Mouse (Mus musculus) Muller cell, postnatal 12 days (primary cell): ENCODE measurements around the gene Glis2.

ENCODE experiments used
- DNase-seq: peaks from one replicate; pipeline ENCODE4 v3.0.0-alpha.2; 2015; ENCODE audit errors: inconsistent ontology term

The Glis2 gene

DNA sequence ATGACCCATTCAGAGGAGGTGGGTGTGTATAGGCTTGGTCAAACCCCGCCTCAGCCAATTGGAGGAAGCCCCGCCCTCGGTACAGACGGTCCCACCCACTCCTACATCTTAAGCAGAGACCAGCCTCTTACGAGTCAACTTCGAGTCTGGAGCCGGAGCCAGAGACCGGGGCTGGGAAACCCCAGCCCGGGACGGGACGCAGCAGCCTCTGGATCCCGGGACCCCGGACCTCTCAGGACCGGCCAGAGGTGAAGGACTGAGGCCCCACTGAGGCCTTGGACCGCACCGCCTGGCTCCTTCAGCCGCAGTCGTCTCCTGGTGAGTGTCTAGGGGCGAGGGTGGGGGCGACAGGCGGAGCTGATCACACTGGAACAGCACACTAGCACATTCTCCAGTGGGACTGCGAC, 45.3 kb downstream of the Glis2 start, which contains the start of the genes Vasn and Dnaja3:
Gene Vasn (plus strand): TSS at position 111 of the 407 bp plus-strand sequence.
Gene Dnaja3 (plus strand): TSS at position 159 of the 407 bp plus-strand sequence.
- peak; percentile 92 for DNase-seq

DNA sequence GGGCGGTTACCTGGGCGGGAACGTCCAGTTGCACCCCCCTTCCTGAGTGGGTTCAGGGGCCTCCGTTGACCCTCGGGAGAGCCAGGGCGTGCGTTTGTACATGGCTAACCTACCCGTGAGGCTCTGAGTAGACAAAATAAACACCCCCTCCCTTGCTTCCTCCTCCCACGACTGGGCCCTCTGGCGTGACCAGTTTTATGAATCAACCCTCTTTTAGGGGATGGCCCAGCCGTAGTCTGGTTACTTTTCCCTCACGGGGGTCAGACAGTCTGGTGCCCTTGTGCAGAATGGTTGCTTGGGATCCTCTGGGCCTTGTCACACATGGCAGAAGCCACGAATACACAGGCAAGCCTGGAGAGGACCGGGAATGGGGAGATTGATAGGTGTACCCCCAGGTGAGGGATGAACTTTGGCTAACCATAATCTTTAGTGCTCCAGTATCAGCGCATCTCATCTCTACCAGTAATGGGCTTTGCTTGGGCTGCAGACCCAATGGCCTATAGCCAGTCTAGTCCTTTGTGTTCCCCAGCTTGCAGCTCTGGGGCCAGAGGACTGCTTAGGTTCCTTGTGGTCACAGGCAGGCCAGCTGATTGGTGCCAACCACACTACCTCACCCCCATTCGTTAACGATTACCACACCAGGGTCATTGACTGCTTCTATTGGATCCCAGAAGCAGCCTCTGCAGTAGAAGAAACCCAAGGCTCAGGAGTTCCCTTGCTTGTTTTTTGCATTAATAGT, 45.9 kb downstream of the Glis2 start:
- peak; percentile 76 for DNase-seq

DNA sequence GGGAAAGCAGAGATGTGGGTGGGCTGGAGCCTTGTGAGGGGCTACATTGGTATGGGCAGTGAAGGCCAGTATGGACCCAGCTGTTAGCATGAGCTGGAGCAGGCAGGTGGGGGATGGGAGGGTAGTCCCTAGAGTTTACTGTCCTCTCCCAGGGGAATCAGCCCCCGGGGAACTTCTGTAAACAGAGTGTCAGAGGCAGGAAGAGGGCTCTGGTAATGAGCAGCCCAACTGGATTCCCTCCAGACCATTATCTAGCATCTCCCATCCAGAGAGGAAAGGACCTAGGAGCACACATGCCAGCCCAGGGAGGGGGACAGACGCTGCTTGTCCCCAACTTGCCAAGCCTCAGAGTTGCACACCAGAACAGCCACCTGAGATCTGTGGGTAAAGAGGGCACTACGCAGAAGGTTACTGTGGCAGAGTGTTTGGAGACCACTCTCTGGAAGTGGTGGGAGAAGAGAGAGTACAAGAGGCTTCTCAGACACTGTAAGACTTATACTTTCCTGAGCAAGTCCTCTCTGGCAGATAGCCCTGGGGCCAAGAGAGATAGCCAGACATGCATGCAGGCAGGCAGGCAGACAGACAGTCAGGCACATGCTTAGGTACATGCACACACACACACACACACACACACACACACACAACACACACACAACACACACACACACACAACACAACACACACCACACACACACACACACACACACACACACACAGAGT, 46.8 kb downstream of the Glis2 start:
- peak; percentile 51 for DNase-seq

DNA sequence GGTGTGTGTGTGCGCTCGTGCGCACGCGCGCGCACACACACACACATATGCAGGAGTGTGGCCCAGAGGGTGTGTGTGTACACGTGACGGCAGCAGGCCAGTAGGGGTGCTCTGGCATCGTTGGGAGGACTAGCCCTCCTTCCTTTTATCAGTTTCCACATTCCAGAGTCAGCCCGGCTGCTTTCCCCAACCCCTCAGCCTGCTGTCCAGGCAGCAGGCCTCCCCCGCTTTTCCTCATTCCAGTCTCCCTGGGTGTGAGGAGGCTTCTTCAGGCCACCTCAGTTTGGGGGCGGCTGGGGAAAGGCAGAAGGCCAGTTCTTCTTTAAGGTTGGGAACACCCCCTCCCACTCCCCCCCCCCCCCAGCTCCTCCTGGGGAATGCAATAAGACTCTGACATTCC, 47.7 kb downstream of the Glis2 start:
- DNase-seq, result peak; percentile 90

DNA sequence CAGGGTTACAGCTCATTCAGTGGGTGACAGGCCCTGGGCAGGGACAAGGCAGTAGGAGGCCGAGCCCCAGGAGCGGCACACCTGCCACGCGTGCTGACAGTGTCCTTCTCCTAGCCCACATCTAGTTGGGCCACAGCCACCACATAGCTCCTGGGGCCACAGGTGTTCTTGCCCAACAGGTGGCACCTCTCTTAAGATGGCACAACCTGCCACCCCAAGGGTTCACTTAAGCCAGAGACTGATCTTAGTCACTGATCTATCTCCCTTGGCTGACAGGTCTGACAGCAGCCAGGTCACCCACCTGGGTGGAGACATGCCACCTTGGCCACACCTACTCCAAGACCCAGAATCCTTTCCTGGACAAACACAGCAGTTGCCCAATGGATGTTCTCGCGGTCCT, 48.4 kb downstream of the Glis2 start:
- DNase-seq, result no peak

DNA sequence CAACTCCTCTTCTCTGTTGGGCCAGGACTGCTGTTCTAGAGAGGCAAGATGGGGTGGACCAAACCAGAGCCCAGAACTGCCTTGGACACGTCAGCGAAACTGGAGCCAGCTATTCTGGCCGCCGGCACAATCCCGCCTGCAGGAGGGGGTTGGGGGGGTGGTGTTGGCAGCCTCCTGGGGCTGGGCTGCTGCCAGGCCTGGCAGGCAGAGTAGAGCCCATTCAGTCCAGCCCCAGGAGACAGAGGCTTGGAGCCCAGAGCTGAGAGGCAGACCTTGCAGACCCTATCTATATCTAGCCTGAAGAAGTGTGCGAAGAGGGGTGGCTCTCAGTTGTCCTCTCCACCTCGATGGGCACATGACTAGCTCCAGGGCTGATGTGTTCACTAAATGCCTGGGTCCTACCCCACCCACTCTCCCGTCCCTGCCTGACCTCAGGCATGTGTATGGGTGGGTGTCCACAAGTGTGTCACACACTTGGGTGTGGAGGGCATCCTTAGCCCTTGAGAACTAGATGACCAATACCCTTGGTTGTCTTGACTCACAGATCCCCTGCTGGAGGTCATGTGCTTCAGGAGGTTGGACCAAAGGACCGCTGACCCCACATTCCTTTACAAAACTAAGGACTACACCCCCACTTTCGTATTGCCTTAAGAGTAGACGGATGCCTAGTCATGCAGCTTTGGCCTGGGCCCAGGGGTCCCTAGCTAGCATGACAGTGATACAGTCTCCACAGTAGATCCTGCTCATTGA, 49.3 kb downstream of the Glis2 start:
- DNase-seq, result peak; percentile 96

DNA sequence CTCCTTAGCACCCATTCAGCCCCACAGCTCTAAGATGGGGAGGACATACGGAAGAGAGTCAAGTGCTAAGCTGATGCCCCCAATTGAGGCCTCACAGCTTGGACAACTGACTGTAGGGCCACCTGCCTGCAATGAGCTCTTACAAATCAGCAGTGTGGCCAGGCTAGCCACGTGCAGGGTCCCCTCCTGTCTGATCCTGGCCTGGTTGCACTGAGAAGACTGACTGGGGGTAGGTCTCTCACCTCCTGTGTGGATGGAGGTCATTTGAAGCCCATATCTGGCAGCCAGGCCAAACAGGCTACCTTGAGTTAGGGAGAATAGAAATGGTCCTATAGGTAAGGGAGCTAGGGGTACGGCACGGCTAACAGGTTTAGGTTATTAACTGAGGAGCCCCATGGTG, 51.4 kb downstream of the Glis2 start:
- no peak for DNase-seq

DNA sequence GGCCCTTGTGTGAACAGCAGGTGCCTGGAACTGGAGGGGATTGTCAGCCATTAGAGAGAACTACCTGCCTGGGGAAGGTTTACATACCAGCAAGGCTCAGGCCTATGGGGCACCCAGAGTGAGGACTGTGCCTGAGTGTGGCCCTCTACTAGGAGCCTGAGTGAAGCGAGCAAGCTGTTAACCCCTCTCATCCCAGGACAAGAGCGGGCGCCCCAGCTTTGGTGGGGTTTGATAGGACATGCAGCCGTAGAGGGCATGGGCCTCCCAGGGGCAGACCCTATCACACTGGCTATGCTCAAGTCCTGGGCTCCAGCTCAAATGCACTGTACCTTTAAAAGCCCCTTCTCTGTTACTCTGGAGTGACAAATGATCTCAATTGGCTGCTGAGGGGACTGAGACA, 52.3 kb downstream of the Glis2 start:
- DNase-seq, result no peak

DNA sequence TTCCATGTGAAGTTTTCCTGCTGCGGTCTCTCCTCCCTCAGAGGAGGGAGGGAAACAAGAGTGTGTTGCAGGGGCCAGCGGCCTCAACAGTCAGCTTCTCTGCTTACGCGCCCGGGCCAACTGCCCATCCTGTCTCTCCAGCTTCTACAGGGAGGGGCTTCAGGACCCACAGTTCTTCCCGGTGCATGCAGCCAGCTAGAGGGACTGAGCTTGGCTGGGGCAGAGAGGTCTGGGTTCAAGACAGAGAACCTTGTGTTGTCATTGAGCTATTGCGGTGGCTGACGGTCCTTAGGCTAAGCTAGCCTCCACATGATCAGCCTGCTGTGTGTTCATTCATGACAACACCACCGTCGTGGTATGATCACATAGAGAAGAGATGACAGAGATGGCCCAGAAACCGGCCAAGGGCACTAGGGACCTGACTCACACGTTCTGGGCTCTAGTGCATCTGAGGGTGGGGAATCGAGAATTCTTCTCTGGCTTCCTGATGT, 53.2 kb downstream of the Glis2 start:
- DNase-seq, result peak; percentile 84

DNA sequence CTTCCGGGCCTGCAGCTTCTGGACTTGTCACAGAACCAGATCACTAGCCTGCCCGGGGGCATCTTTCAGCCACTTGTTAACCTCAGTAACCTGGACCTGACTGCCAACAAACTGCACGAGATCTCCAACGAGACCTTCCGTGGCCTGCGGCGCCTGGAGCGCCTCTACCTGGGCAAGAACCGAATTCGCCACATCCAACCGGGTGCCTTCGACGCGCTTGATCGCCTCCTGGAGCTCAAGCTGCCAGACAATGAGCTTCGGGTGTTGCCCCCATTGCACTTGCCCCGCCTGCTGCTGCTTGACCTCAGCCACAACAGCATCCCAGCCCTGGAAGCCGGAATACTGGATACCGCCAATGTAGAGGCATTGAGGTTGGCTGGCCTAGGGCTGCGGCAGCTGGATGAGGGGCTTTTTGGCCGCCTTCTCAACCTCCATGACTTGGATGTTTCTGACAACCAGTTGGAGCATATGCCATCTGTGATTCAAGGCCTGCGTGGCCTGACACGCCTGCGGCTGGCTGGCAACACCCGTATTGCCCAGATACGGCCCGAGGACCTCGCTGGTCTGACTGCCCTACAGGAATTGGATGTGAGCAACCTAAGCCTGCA, 54.0 kb downstream of the Glis2 start:
- no peak for DNase-seq

DNA sequence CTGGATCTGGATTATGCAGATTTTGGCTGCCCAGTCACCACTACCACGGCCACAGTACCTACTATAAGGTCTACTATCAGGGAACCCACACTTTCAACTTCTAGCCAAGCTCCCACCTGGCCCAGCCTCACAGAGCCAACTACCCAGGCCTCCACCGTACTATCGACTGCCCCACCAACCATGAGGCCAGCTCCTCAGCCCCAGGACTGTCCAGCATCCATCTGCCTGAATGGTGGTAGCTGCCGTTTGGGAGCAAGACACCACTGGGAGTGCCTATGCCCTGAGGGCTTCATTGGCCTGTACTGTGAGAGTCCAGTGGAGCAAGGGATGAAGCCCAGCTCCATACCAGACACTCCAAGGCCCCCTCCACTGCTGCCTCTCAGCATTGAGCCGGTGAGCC, 54.7 kb downstream of the Glis2 start:
- DNase-seq, result no peak

DNA sequence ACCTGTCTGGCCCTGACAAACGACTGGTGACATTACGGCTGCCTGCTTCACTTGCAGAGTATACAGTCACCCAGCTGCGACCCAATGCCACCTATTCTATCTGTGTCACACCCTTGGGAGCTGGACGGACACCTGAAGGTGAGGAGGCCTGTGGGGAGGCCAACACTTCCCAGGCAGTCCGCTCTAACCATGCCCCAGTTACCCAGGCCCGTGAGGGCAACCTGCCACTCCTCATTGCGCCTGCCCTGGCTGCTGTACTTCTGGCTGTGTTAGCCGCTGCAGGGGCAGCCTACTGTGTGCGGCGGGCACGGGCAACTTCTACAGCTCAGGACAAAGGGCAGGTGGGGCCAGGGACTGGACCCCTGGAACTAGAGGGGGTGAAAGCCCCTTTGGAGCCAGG, 55.2 kb downstream of the Glis2 start:
- DNase-seq, result no peak

DNA sequence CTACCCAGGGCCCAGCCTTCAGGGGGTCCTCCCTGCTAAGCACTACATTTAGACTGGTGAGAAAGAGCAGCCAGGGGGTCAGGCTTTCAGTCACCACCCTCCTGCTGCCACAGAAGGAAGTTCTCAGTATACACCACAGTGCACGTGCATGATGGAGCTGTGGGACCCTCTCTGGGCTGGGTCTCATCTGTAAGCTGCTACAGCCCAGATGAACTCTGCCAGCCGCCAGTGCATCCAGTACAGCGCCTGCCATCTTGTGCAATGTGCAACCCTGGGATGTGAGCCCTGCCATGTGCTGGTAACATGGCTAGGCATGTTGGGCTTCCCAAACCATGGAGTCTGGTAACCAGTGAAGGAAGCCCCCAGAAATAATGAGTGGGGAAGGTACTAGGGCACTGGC, 55.6 kb downstream of the Glis2 start:
- DNase-seq, result no peak

DNA sequence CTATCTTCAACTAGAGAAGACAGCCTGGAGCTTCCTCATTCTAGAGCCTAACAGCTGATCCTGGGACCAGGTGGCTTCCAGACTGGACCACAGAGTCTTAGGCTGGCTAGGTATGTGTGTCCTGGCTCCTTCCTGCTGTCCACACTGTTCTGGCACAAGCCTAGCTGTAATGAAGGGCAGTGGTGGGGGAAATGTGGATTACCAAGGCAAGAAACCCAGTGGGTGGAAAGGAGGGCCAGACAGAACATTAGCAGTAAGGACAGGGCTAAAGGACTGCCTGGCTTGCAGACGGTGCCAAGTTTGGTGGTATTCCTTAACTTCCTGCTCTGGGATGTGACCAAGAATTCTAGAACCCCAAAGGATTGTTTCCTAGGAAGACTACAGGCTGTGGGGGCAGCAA, 56.6 kb downstream of the Glis2 start:
- DNase-seq, result peak; percentile 4

DNA sequence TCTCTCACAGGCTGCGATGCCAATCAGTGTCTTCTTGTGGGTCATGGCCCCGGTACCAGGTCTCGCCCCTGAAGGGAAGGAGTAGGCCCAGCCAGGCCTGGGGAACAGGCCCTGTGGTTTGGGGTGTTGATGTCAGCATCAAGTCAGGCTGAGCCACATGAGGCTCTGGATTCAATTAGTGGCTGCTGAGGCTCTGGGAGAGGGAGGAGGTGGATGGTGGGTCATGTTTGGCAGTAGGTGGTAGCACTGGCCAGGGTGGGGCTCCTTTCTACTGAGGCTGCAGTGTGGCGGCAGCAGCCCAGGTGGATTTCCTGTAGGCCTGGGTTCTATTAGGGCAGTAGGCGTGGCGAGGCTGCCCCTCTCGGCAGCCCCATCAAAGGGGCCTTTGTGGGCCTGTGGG, 57.1 kb downstream of the Glis2 start:
- DNase-seq, result peak; percentile 32

DNA sequence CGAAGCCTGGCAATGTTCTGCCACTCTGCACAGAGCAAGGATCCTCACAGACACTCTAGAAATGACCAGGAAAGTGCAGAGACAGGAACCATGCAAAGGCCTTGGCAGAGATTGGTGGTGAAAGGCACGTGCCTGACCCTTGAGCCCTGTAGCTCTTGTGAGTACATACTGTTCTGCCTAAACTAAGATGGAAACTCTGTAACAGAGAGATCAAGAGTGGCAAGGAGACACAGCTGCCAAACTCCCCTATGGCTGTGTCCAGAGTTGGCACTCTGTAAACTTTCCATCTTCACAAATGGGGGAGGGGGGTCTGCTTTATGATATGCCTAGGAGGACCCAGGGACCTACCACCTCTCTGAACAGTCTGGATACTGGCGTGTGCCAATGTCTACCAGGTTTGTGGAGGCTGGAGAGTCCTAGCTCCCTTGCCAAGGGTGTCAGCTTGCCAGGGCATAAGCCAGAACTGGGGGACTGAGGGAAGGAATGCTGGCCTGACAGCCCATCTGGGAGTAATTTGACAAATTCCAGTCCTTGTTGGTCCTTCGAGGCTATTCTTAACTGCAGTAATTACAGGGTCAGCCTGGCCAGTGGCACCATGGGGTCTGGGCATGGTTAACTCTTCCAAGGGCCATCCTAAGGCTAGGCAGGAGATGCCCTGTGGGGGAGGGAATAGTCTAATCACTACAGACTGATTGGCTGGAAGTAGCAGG, 58.3 kb downstream of the Glis2 start:
- DNase-seq, result peak; percentile 85

DNA sequence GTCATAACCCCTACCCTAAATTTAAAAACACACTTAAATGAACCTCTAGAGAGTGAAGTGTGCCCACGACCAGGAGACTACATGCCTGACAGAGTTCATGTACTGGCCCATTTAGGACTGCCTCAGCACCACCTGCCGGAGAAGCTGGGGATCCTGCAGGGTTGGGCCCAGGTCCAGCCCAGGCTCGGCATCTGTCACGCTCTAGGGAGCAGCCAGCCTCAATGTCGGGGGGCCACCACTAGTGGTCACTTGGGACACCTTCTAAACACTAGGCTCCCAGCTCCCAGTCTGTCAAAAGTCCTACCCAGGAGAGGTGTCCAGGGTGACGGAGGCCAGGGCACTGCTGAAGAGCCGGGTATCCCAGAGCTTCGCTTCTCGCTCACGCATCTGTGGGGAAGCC, 60.2 kb downstream of the Glis2 start:
- peak; percentile 46 for DNase-seq

DNA sequence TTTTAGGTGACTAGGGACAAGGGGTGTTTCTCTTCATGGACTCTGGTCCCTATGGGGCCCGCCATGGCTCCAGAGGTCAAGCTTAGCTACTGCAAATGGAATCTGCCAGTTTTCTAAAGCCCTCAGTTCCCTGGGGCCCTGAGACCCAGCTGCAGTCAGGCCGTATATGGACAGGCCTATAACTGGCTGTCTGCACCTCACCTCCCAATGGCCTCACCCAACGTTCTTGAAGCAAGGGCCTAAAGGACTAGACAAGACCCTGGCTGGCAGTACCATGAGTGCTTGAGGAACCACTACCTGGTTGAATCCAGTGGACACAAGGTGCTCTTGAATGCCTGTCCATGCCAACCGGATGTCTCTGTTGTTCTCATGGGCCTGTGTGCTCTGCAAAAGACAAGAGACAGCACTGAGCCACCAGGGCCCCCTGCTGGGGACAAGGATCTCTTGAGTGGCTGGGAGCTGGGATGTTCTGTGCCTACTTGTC, 60.8 kb downstream of the Glis2 start:
- DNase-seq, result peak; percentile 33

DNA sequence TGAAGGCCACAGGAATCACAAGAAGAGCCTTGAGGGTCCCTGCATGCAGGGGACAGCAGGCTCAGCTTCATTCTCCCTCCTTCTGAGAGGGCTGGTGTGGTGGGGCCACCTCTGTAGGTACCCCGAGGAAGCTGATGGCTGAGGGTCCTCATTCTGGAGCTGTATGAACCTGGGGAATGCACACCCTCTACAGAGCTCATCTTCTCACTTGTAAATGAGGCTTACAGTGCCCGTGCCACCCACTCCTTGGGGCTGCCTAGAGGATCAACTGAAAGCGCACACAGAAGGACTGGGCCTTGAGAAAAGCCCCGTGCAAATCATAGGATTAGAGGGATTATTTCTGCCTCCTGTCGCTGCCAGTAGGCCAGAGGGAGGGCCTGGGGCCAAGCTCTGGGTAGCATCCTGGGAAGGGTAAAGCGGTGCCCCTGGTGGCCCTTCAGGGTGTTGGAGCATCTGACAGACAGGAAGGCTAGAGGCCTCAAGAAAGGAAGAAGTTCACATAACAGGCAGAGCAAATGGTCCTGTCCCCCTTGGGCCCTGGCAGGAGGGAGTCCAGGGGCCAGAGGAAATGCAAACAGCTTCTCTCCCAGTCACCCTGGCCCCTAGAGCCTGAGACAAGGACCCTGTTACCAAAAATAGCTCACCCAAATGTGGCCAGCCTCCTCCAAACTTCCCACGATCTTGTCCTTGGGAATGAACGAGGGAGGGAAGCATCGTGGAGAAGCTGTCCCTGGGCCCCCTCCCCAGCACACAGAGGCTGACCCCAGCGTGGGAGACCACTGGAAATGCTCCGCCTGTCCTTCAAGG, 61.5 kb downstream of the Glis2 start:
- peak; percentile 48 for DNase-seq

DNA sequence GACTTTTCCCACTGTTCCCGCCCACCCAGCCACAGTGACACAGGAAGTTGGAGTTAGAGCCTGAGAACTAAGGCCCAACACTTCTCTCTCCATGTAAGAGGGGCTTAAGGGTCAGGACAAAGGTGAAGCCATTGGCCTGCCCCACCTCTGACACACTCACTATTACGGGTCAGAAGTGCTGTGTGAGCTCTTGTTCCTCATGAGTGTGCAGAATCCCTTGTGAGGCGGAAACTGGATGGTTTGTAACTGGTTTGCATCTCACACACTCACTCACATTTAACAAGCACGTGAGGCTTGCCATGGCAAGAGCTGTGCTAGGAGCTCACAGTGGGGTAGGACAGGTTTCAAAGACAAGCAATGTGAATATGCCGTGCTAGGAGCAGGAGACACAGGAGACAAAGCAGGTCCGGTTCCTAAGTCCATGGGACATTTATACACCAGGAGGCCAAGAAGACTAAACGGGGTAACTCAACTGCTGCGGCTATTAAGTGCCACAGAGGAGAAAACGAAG, 62.1 kb downstream of the Glis2 start:
- no peak for DNase-seq
